Mouse (Mus musculus) testis, adult 2 months (tissue): ENCODE measurements around the gene Hamp2. TPM values are rescaled to one million over a fixed set of nuclear protein-coding genes. Genes with fewer than 3 reads are reported as not detected.
A peak's percentile ranks its signal among the peaks of the same experiment; 100 is the strongest.

Source experiments
- H3K27ac ChIP-seq: fragments of 200-500 bp; 2 replicates; pipeline ENCODE4 v1.5.1; 2012; ENCODE audit warnings: low read depth, low read length; ENCODE audit not compliant: control insufficient read depth, insufficient read depth
- H3K27me3 ChIP-seq: fragments of 200-500 bp; 2 replicates; pipeline ENCODE4 v1.6.1; 2012; ENCODE audit warnings: mild to moderate bottlenecking, low read length, moderate library complexity; ENCODE audit not compliant: control insufficient read depth, insufficient read depth
- H3K36me3 ChIP-seq: fragments of 200-500 bp; 2 replicates; pipeline ENCODE4 v1.6.1; 2012; ENCODE audit warnings: mild to moderate bottlenecking, low read length; ENCODE audit not compliant: control insufficient read depth, insufficient read depth
- H3K4me1 ChIP-seq: fragments of 200-500 bp; 2 replicates; pipeline ENCODE4 v1.6.1; 2012; ENCODE audit warnings: low read length; ENCODE audit not compliant: control insufficient read depth, insufficient read depth
- H3K4me3 ChIP-seq: fragments of 200-500 bp; 2 replicates; pipeline ENCODE4 v1.5.1; 2012; ENCODE audit warnings: low read depth, mild to moderate bottlenecking, low read length, moderate library complexity, mixed read lengths; ENCODE audit not compliant: control insufficient read depth
- CTCF ChIP-seq: fragments of 200-500 bp; IDR thresholded peaks from 2 replicates; pipeline ENCODE4 v1.5.1; 2012; ENCODE audit warnings: low read depth, mild to moderate bottlenecking, inconsistent platforms, low read length, moderate library complexity; ENCODE audit not compliant: control insufficient read depth, insufficient read depth, insufficient replicate concordance
- POLR2A ChIP-seq: fragments of 200-500 bp; IDR thresholded peaks from 2 replicates; pipeline ENCODE4 v1.6.1; 2012; ENCODE audit warnings: low read depth, mild to moderate bottlenecking, inconsistent platforms, low read length, moderate library complexity; ENCODE audit not compliant: control insufficient read depth
- polyA plus RNA-seq: library from polyadenylated mRNA; depleted of rRNA; stranded (reverse); fragments of >200 nt; gene quantifications from 2 replicates; pipeline ENCODE4 v1.2.3, GENCODE M21; 2012

The Hamp2 gene
- polyA plus RNA-seq, 1 experiment: 1.5 TPM

GRCm38 (mm10) chr7:30966657-30967056 lies 42.2 kb upstream of the Hamp2 start:
- TF ChIP-seq CTCF (no peak), POLR2A (no peak)
- Histone ChIP-seq H3K27ac (peak overlapping the region; percentile 22), H3K36me3 (no peaks in the 10 kb centered on the region), H3K4me1 (peaks cover 7% of the 10 kb centered on the region), H3K27me3 (no peaks in the 10 kb centered on the region), H3K4me3 (no peak overlapping the region)

GRCm38 (mm10) chr7:30965677-30966076 lies 41.2 kb upstream of the Hamp2 start:
- H3K4me3 ChIP-seq: no peak overlapping the region
- H3K27ac ChIP-seq: peak overlapping the region; percentile 69
- H3K27me3 ChIP-seq: no peaks in the 10 kb centered on the region
- H3K4me1 ChIP-seq: peaks cover 7% of the 10 kb centered on the region
- TF ChIP-seq CTCF (no peak), POLR2A (no peak)
- no peaks in the 10 kb centered on the region for H3K36me3 ChIP-seq

GRCm38 (mm10) chr7:30964366-30964765 lies 39.9 kb upstream of the Hamp2 start:
- Histone ChIP-seq H3K36me3 (no peaks in the 10 kb centered on the region), H3K4me1 (peaks cover 7% of the 10 kb centered on the region), H3K27me3 (no peaks in the 10 kb centered on the region), H3K4me3 (no peak overlapping the region), H3K27ac (peak overlapping the region; percentile 55; the same call in 1 of the 2 replicates)
- no peak for TF ChIP-seq POLR2A
- no peak for TF ChIP-seq CTCF

GRCm38 (mm10) chr7:30962862-30963261 lies 38.4 kb upstream of the Hamp2 start:
- no peak overlapping the region for H3K4me3 ChIP-seq
- TF ChIP-seq CTCF (no peak), POLR2A (no peak)
- no peaks in the 10 kb centered on the region for H3K27me3 ChIP-seq
- H3K4me1 ChIP-seq: peaks cover 11% of the 10 kb centered on the region
- no peak overlapping the region for H3K27ac ChIP-seq
- no peaks in the 10 kb centered on the region for H3K36me3 ChIP-seq

GRCm38 (mm10) chr7:30959786-30960349 lies 35.4 kb upstream of the Hamp2 start:
- no peaks in the 10 kb centered on the region for H3K27me3 ChIP-seq
- no peak for TF ChIP-seq CTCF
- TF ChIP-seq POLR2A: no peak
- peaks cover 12% of the 10 kb centered on the region for H3K4me1 ChIP-seq
- H3K36me3 ChIP-seq: no peaks in the 10 kb centered on the region
- no peak overlapping the region for H3K4me3 ChIP-seq
- no peak overlapping the region for H3K27ac ChIP-seq

GRCm38 (mm10) chr7:30958866-30959487 lies 34.5 kb upstream of the Hamp2 start:
- no peaks in the 10 kb centered on the region for H3K36me3 ChIP-seq
- H3K4me1 ChIP-seq: peaks cover 12% of the 10 kb centered on the region
- H3K27me3 ChIP-seq: no peaks in the 10 kb centered on the region
- H3K27ac ChIP-seq: no peak overlapping the region
- no peak overlapping the region for H3K4me3 ChIP-seq
- no peak for TF ChIP-seq CTCF
- no peak for TF ChIP-seq POLR2A

- H3K4me3 ChIP-seq: peak overlapping the region; percentile 83
- peak overlapping the region; percentile 74; the same call in 1 of the 2 replicates for H3K27ac ChIP-seq
- TF ChIP-seq CTCF (no peak), POLR2A (no peak)
- peaks cover 10% of the 10 kb centered on the region for H3K4me1 ChIP-seq
- H3K27me3 ChIP-seq: no peaks in the 10 kb centered on the region
- no peaks in the 10 kb centered on the region for H3K36me3 ChIP-seq
Measured at GRCm38 (mm10) chr7:30958109-30958865, 33.8 kb upstream of the Hamp2 start.
